Mouse (Mus musculus) liver, postnatal 0 days (tissue): ENCODE results near the gene Fyttd1. TPM values are rescaled to one million over a fixed set of nuclear protein-coding genes. Genes with fewer than 3 reads are reported as not detected.
A peak's percentile ranks its signal among the peaks of the same experiment; 100 is the strongest.
"Not testable (repeated sequence)": the region's sequence is repeated elsewhere in the genome, so short reads cannot be mapped to it uniquely, and the experiment has no call there.

Experiments
- ATAC-seq: fragments of 200-750 bp; cut with Nextera tagmentation; 2 replicates; pipeline ENCODE4 v1.8.0; 2017; ENCODE audit warnings: mild to moderate bottlenecking, moderate library complexity
- DNase-seq: peaks from one replicate; pipeline ENCODE4 v3.0.0-alpha.2; 2016
- H3K27ac ChIP-seq: fragments of 300-500 bp; sonication (generic); 2 replicates; pipeline ENCODE4 v1.5.1; 2014; ENCODE audit warnings: antibody characterized with exemption, moderate library complexity, mild to moderate bottlenecking, low read depth
- H3K27me3 ChIP-seq: fragments of 300-500 bp; sonication (generic); 2 replicates; pipeline ENCODE4 v1.6.1; 2014; ENCODE audit warnings: low read length, control low read depth, mixed read lengths; ENCODE audit not compliant: insufficient read depth
- H3K36me3 ChIP-seq: fragments of 300-500 bp; sonication (generic); replicated peaks from 2 replicates; pipeline ENCODE4 v1.6.1; 2014; ENCODE audit warnings: mild to moderate bottlenecking, control low read depth, low read length, moderate library complexity, mixed read lengths; ENCODE audit not compliant: insufficient read depth
- H3K4me1 ChIP-seq: fragments of 300-500 bp; sonication (generic); 2 replicates; pipeline ENCODE4 v1.6.1; 2014; ENCODE audit warnings: antibody characterized with exemption, mild to moderate bottlenecking, control low read depth; ENCODE audit not compliant: insufficient read depth
- H3K4me2 ChIP-seq: fragments of 300-500 bp; sonication (generic); 2 replicates; pipeline ENCODE4 v1.6.1; 2014; ENCODE audit warnings: low read depth, mild to moderate bottlenecking, low read length, moderate library complexity, mixed read lengths
- H3K4me3 ChIP-seq: fragments of 300-500 bp; sonication (generic); 2 replicates; pipeline ENCODE4 v1.5.1; 2014; ENCODE audit warnings: low read depth, low read length
- H3K9ac ChIP-seq: fragments of 300-500 bp; sonication (generic); replicated peaks from 2 replicates; pipeline ENCODE4 v1.6.1; 2014; ENCODE audit warnings: mild to moderate bottlenecking, moderate library complexity
- H3K9me3 ChIP-seq: fragments of 300-500 bp; sonication (generic); 2 replicates; pipeline ENCODE4 v1.6.1; 2016; ENCODE audit warnings: mild to moderate bottlenecking, control low read depth, low read length, mixed read lengths
- CTCF ChIP-seq: sonication (generic); IDR thresholded peaks from 2 replicates; pipeline ENCODE4 v1.5.1; 2016; ENCODE audit warnings: antibody characterized with exemption, low read depth
- EP300 ChIP-seq: IDR thresholded peaks from 2 replicates; pipeline ENCODE4 v1.6.1; 2016; ENCODE audit warnings: antibody characterized with exemption, low read depth, mild to moderate bottlenecking
- WGBS: fragments of 180-500 bp; shearing (Covaris S2); extraction: QIAGEN DNeasy Blood & Tissue Kit; methylation state at CpG from one replicate; pipeline ENCODE4 v1.1.7; 2014; ENCODE audit not compliant: insufficient replicate concordance; 5-methylcytosine and 5-hydroxymethylcytosine counted together
- polyA plus RNA-seq: library from polyadenylated mRNA; unstranded; fragments of >200 nt; fragmentation: Nextera tagmentation; extraction: Ambion mirVana; gene quantifications from 2 replicates; pipeline ENCODE4 v1.2.1, GENCODE M21; 2015

The Fyttd1 gene
- polyA plus RNA-seq, 1 experiment from 2014 or later, result 40.6 TPM

DNA sequence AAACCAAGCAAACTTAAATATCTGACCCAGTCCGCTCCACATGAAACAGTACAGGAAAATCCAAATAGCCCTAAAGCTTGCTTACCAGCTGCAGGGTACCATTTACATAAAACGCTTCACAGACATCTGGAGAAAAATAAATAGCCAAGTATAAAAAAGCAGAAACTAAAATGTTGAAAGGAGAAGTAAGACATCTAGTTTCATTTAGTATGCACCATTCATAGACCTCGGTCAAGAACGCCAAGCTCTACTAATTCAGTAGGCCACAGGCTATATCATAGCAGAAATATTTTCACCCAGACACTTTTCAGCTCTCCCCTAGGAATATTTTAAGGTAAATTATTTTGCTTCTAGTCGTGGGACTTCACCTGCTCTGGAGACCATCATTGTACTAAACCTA, 10.6 kb upstream of the Fyttd1 start:
- no peak for TF ChIP-seq CTCF
- ATAC-seq (no peak), DNase-seq (no peak)
- Histone ChIP-seq H3K4me1 (peaks cover 9% of the 10 kb centered on the region; the same call in 1 of the 2 replicates), H3K27me3 (no peaks in the 10 kb centered on the region), H3K27ac (no peak overlapping the region), H3K9ac (no peak overlapping the region), H3K4me3 (no peak overlapping the region), H3K9me3 (no peaks in the 10 kb centered on the region), H3K4me2 (peak overlapping the region; percentile 89; the same call in 1 of the 2 replicates), H3K36me3 (no peaks in the 10 kb centered on the region)
- WGBS, result 72% methylated on average over 5 of the region's 5 CpGs

DNA sequence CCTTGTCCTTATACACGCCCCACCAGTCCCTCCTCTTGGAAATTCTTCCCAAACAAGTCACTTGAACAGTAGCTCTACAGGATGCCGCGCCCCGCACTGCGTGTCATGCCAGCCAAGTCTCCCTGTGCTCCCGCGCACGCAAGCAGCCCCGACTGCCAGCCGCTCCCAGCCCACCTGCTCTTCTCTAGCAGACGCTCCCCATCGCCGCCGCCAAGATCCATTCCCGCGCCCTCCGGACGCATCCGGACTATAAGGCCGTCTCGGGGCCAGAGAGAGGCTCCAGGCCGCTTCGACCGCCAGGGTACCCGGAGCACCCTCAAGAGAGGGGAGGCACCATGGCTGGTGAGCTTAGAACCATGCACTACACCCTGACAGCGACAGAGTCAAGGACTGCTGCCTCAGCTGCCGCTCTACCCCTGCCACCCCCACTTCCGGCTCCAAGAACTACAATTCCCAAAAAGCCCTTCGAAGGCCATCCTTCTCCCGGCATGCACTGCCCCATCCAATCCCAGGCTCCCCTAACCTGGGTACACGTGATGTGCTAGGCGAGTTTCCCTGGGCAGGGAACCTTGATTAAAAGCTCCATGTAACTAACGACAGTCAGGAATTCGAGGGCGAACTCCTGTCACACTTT, 9.3 kb upstream of the Fyttd1 start:
- H3K27me3 ChIP-seq, result no peaks in the 10 kb centered on the region
- peak; percentile 99 for ATAC-seq
- DNase-seq, result peak; percentile 88
- under 1% methylated on average over 35 of the region's 35 CpGs for WGBS
- H3K4me2 ChIP-seq, result peak overlapping the region; percentile 89
- H3K9me3 ChIP-seq, result no peaks in the 10 kb centered on the region
- TF ChIP-seq EP300, result no peak
- TF ChIP-seq CTCF, result 0 out of 2 replicates have a peak, but pooled peaks have one; percentile 2
- peak overlapping the region; percentile 86 for H3K9ac ChIP-seq
- H3K4me1 ChIP-seq, result peaks cover 9% of the 10 kb centered on the region; the same call in 1 of the 2 replicates
- H3K36me3 ChIP-seq, result no peaks in the 10 kb centered on the region
- peak overlapping the region; percentile 81 for H3K4me3 ChIP-seq
- H3K27ac ChIP-seq, result no peak overlapping the region; the same call in 1 of the 2 replicates

- ATAC-seq, result 0 out of 2 replicates have a peak, but pooled peaks have one; percentile 15
- H3K36me3 ChIP-seq, result no peaks in the 10 kb centered on the region
- H3K9ac ChIP-seq, result no peak overlapping the region
- TF ChIP-seq CTCF (no peak), EP300 (no peak)
- no peaks in the 10 kb centered on the region for H3K9me3 ChIP-seq
- H3K4me1 ChIP-seq, result peaks cover 9% of the 10 kb centered on the region; the same call in 1 of the 2 replicates
- 53% methylated on average over 5 of the region's 5 CpGs for WGBS
- no peak for DNase-seq
- no peaks in the 10 kb centered on the region for H3K27me3 ChIP-seq
- no peak overlapping the region for H3K27ac ChIP-seq
- no peak overlapping the region for H3K4me2 ChIP-seq
- H3K4me3 ChIP-seq, result no peak overlapping the region
Measured at GRCm38 (mm10) chr16:32870231-32870630, 7.1 kb upstream of the Fyttd1 start.

DNA sequence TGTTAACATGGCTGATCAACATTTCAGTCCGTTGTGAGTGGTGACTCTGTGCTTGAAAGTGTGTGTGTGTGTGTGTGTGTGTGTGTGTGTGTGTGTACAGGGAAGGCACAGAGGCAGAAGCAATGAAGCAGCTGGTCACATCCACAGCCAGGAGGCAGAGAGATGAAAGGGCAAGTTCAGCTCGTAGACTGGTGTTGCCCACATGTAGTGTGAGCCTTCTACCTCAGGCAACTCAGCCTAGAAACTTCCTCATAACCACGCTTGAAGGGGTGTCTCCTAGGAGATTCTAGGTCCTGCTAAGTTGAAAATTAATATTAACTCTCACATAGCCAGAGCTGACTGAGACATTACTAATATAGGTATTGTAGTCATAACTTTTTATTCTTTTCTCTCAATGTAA, 3.9 kb upstream of the Fyttd1 start:
- Histone ChIP-seq H3K4me1 (peaks cover 8% of the 10 kb centered on the region; the same call in 1 of the 2 replicates), H3K4me2 (no peak overlapping the region), H3K9ac (no peak overlapping the region), H3K36me3 (no peaks in the 10 kb centered on the region), H3K9me3 (no peaks in the 10 kb centered on the region), H3K4me3 (no peak overlapping the region), H3K27me3 (no peaks in the 10 kb centered on the region), H3K27ac (no peak overlapping the region)
- WGBS, result 45% methylated on average over 3 of the region's 3 CpGs
- TF ChIP-seq CTCF (no peak), EP300 (no peak)
- no peak for DNase-seq
- ATAC-seq, result no peak

GRCm38 (mm10) chr16:32875281-32875680, 2.0 kb upstream of the Fyttd1 start:
- not testable (repeated sequence) for H3K36me3 ChIP-seq, H3K27ac ChIP-seq, H3K4me3 ChIP-seq, ATAC-seq, H3K9me3 ChIP-seq, H3K9ac ChIP-seq, DNase-seq, H3K27me3 ChIP-seq
- Histone ChIP-seq H3K4me2 (peak overlapping the region; percentile 30; the same call in 1 of the 2 replicates), H3K4me1 (peaks cover 12% of the 10 kb centered on the region)
- WGBS, result 57% methylated on average over 1 of the region's 1 CpGs

- Histone ChIP-seq H3K36me3 (no peaks in the 10 kb centered on the region), H3K4me2 (peak overlapping the region; percentile 30), H3K4me3 (no peak overlapping the region), H3K4me1 (peaks cover 12% of the 10 kb centered on the region), H3K27me3 (no peaks in the 10 kb centered on the region), H3K9ac (no peak overlapping the region; the same call in 1 of the 2 replicates), H3K27ac (peak overlapping the region; percentile 60; the same call in 1 of the 2 replicates), H3K9me3 (no peaks in the 10 kb centered on the region)
- no peak for DNase-seq
- WGBS, result 72% methylated on average over 3 of the region's 3 CpGs
- no peak for TF ChIP-seq EP300
- no peak for TF ChIP-seq CTCF
- no peak for ATAC-seq
Measured at GRCm38 (mm10) chr16:32875847-32876246, 1.5 kb upstream of the Fyttd1 start.
